Mouse (Mus musculus) lung, postnatal 0 days (tissue): ENCODE data around the gene Tctex1d1. TPM values are rescaled to one million over a fixed set of nuclear protein-coding genes. Genes with fewer than 3 reads are reported as not detected.

Experiments used
- ATAC-seq: fragments of 200-750 bp; cut with Nextera tagmentation; 2 replicates; pipeline ENCODE4 v1.8.0; 2017; ENCODE audit warnings: moderate library complexity
- DNase-seq: peaks from one replicate; pipeline ENCODE4 v3.0.0-alpha.2; 2016; ENCODE audit warnings: low spot score
- H3K27ac ChIP-seq: fragments of 300-500 bp; sonication (generic); 2 replicates; pipeline ENCODE4 v1.5.1; 2014; ENCODE audit warnings: antibody characterized with exemption, mild to moderate bottlenecking, low read length, mixed read lengths
- H3K27me3 ChIP-seq: fragments of 300-500 bp; sonication (generic); replicated peaks from 2 replicates; pipeline ENCODE4 v1.6.1; 2014; ENCODE audit warnings: low read length, mixed read lengths; ENCODE audit not compliant: insufficient read depth
- H3K36me3 ChIP-seq: fragments of 300-500 bp; sonication (generic); 2 replicates; pipeline ENCODE4 v1.6.1; 2014; ENCODE audit warnings: low read length, mixed read lengths; ENCODE audit not compliant: insufficient read depth
- H3K4me1 ChIP-seq: fragments of 300-500 bp; sonication (generic); 2 replicates; pipeline ENCODE4 v1.6.1; 2014; ENCODE audit warnings: antibody characterized with exemption, low read depth, low read length, mixed read lengths; ENCODE audit not compliant: insufficient read depth
- H3K4me2 ChIP-seq: fragments of 300-500 bp; sonication (generic); replicated peaks from 2 replicates; pipeline ENCODE4 v1.6.1; 2014; ENCODE audit warnings: low read depth, mild to moderate bottlenecking, low read length, moderate library complexity, mixed read lengths
- H3K4me3 ChIP-seq: fragments of 300-500 bp; sonication (generic); 2 replicates; pipeline ENCODE4 v1.5.1; 2014; ENCODE audit warnings: low read depth, low read length
- H3K9ac ChIP-seq: fragments of 300-500 bp; sonication (generic); replicated peaks from 2 replicates; pipeline ENCODE4 v1.6.1; 2014; ENCODE audit warnings: low read depth, mild to moderate bottlenecking
- H3K9me3 ChIP-seq: fragments of 300-500 bp; sonication (generic); 2 replicates; pipeline ENCODE4 v1.6.1; 2016; ENCODE audit warnings: low read length, mixed read lengths
- CTCF ChIP-seq: IDR thresholded peaks from 2 replicates; pipeline ENCODE4 v1.5.1; 2016; ENCODE audit warnings: antibody characterized with exemption, mild to moderate bottlenecking
- EP300 ChIP-seq: IDR thresholded peaks from 2 replicates; pipeline ENCODE4 v1.6.1; 2016; ENCODE audit warnings: antibody characterized with exemption, mild to moderate bottlenecking, control low read depth
- WGBS: fragments of 180-500 bp; shearing (Covaris S2); extraction: QIAGEN DNeasy Blood & Tissue Kit; methylation state at CpG from one replicate; pipeline ENCODE4 v1.1.7; 2014; 5-methylcytosine and 5-hydroxymethylcytosine counted together
- polyA plus RNA-seq: library from polyadenylated mRNA; unstranded; fragments of >200 nt; fragmentation: Nextera tagmentation; extraction: Ambion mirVana; gene quantifications from 2 replicates; pipeline ENCODE4 v1.2.1, GENCODE M21; 2015

Gene Tctex1d1
- polyA plus RNA-seq, 1 experiment from 2014 or later: 0.61 TPM

GRCm38 (mm10) chr4:103039103-103039837 lies 60.9 kb downstream of the Tctex1d1 start:
- Histone ChIP-seq H3K27ac (no peak overlapping the region), H3K4me3 (no peak overlapping the region), H3K27me3 (no peaks in the 10 kb centered on the region), H3K9me3 (no peaks in the 10 kb centered on the region), H3K36me3 (no peaks in the 10 kb centered on the region), H3K9ac (no peak overlapping the region), H3K4me2 (no peak overlapping the region), H3K4me1 (no peaks in the 10 kb centered on the region)
- ATAC-seq: no peak
- DNase-seq: no peak
- 77% methylated on average over 14 of the region's 14 CpGs for WGBS
- TF ChIP-seq EP300: no peak
- TF ChIP-seq CTCF: no peak

DNA sequence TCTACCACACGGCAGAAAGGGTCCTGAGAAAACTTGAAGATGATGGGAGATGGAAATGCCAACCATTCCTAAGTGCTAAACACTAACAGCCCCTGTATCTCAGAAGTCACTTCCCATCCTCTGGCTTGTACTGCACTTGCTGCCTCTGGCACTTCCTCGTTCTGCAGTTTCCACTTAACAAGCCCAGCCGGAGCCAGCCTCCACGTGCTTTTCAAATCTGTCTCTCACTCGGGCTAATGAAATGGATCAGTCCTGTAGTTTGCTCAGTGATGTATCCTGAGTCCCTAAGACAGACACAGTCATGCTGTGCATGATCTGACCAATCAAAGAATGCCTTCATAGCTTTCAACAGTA lies 61.4 kb downstream of the Tctex1d1 start:
- Histone ChIP-seq H3K4me1 (no peaks in the 10 kb centered on the region), H3K9ac (no peak overlapping the region), H3K4me2 (no peak overlapping the region), H3K9me3 (no peaks in the 10 kb centered on the region), H3K4me3 (no peak overlapping the region), H3K36me3 (no peaks in the 10 kb centered on the region), H3K27me3 (no peaks in the 10 kb centered on the region), H3K27ac (no peak overlapping the region)
- 56% methylated on average over 5 of the region's 5 CpGs for WGBS
- no peak for ATAC-seq
- no peak for DNase-seq
- TF ChIP-seq EP300: no peak
- no peak for TF ChIP-seq CTCF

DNA sequence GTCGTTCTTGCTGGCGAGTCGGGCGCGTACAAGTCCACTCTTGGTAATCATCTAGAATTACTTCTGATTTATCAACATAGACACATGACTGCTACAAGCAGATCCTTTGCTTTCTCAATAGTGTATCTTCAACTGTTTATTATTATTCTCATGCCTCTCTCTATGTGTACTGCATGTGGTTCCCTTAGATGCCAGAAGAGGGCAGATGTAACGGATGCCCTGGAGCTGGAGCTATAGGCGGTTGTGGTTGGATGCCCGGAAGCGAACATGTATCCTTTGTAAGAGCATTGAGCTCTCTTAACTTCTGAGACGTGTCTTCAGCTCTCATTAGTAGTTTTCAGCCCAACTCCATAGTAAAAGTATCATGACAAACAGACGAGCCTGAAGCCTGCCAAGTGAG lies 64.6 kb downstream of the Tctex1d1 start:
- Histone ChIP-seq H3K9me3 (no peaks in the 10 kb centered on the region), H3K9ac (no peak overlapping the region), H3K4me3 (no peak overlapping the region), H3K4me1 (no peaks in the 10 kb centered on the region), H3K27ac (no peak overlapping the region), H3K4me2 (no peak overlapping the region), H3K36me3 (no peaks in the 10 kb centered on the region), H3K27me3 (no peaks in the 10 kb centered on the region)
- no peak for ATAC-seq
- peak; percentile 46 for TF ChIP-seq CTCF
- no peak for TF ChIP-seq EP300
- 89% methylated on average over 11 of the region's 11 CpGs for whole genome bisulfite sequencing
- DNase-seq: no peak

- TF ChIP-seq CTCF (no peak), EP300 (no peak)
- Histone ChIP-seq H3K9me3 (no peaks in the 10 kb centered on the region), H3K4me1 (no peaks in the 10 kb centered on the region), H3K27me3 (no peaks in the 10 kb centered on the region), H3K27ac (no peak overlapping the region), H3K4me3 (no peak overlapping the region), H3K9ac (no peak overlapping the region), H3K36me3 (no peaks in the 10 kb centered on the region), H3K4me2 (no peak overlapping the region)
- DNase-seq (no peak), ATAC-seq (no peak)
- 75% methylated on average over 11 of the region's 11 CpGs for WGBS
These were observed 69.6 kb downstream of the Tctex1d1 start for GRCm38 (mm10) chr4:103048046-103048445.

Other genes with a start within 250 kb of the Tctex1d1 start
- 7.8 and 9.0 TPM in 2 replicates for gene Sgip1, start 237.3 kb upstream of the Tctex1d1 start, polyA plus RNA-seq
- gene Insl5, start 48.2 kb downstream of the Tctex1d1 start, polyA plus RNA-seq: not detected in 2 replicates
- gene Mier1, start 135.8 kb downstream of the Tctex1d1 start, polyA plus RNA-seq: 47.1 and 49.2 TPM in 2 replicates
- gene Wdr78, start 135.9 kb downstream of the Tctex1d1 start, polyA plus RNA-seq: 2.8 and 5.3 TPM in 2 replicates
- gene Slc35d1, start 236.6 kb downstream of the Tctex1d1 start, polyA plus RNA-seq: 4.9 and 5.3 TPM in 2 replicates